Mouse (Mus musculus): Measurements from ENCODE around the gene Olfr520. TPM values are rescaled to one million over a fixed set of nuclear protein-coding genes. Genes with fewer than 3 reads are reported as not detected.

Gene Olfr520
- polyA plus RNA-seq (2012; rRNA removed) (0.19 TPM in 1 of 2 replicates, not detected in the other), polyA plus RNA-seq (2014; fragmentation: Nextera tagmentation; extraction: Ambion mirVana) (not detected in 2 replicates)

DNA sequence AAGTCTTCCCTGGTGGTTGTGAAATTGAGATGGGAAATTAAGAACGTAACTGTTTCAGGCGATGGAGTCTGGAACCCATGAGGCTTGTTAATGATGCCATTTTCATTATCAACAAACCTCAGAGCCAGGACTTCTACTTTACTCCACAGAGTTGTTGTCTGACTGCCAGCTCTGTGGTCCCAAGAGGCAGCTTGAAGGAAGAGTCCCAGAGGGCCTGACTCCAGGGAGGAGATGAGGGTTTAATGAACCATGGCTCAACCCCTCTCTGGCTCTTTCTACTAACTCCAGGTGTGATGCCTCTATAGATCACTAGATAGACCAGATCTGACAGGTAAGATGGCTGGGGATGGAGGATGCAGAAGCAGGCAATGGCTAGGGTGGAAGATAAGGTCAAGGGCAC lies at the start of gene Olfr520:
TSS of gene Olfr520 (plus strand) at position 301 of the 400 bp plus-strand sequence.
- H3K9me3 ChIP-seq (ENCODE audit: control insufficient read depth, low read length), result 0 out of 2 replicates have a peak, but pooled peaks cover 5% of the 10 kb centered on the region
- TF ChIP-seq POLR2A (IDR thresholded peaks at IDR 0.05; ENCODE audit: borderline replicate concordance, extremely low read depth, insufficient read depth, insufficient read length), result no peak
- DNase-seq (ENCODE audit: low spot score) (no peak), ATAC-seq (ENCODE audit: low FRiP score, low read depth) (no peak)
- H3K9ac ChIP-seq (ENCODE audit: low read depth, low read length, severe bottlenecking), result no peak within 1 kb of the TSS
- 82% methylated on average over 2 of the region's 2 CpGs for WGBS
- no peak within 1 kb of the TSS for H3K27ac ChIP-seq (replicated peaks; ENCODE audit: low read depth, low read length)
- no peaks in the 10 kb centered on the region for H3K27me3 ChIP-seq (ENCODE audit: control insufficient read depth, insufficient read depth, low read length)
- no peak within 1 kb of the TSS for H3K4me3 ChIP-seq (replicated peaks; ENCODE audit: low read length)
- no peaks in the 10 kb centered on the region for H3K36me3 ChIP-seq (ENCODE audit: control insufficient read depth, insufficient read depth, low read length)
- H3K4me2 ChIP-seq (replicated peaks; ENCODE audit: low read depth, low read length, severe bottlenecking), result no peak within 1 kb of the TSS
- no peaks in the 10 kb centered on the region for H3K4me1 ChIP-seq (ENCODE audit: control insufficient read depth, insufficient read depth, low read length)

DNA sequence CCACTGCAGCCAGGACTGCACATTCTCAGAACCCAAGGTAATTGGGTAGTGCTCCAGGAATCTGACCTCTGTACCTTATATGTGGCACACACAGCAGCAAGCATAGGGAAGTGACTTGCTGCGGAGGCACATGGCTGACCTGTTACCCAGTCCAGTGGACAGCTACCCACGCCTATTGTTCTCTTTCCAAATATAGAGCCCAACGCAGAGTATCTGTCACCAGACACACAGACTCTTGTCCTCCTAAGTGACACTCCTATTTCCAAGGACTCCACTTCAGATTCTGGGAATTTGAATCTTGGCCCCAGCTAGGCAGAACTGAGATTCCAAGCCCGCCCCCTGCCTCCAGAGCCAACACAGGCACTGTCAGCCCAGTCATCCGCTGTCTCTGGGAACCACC lies 49.3 kb upstream of the Olfr520 start:
- no peak for ATAC-seq (ENCODE audit: low FRiP score, low read depth)
- H3K27ac ChIP-seq (replicated peaks; ENCODE audit: low read depth, low read length), result no peak overlapping the region
- no peaks in the 10 kb centered on the region for H3K36me3 ChIP-seq (ENCODE audit: control insufficient read depth, insufficient read depth, low read length)
- DNase-seq (ENCODE audit: low spot score), result no peak
- no peak overlapping the region for H3K9ac ChIP-seq (ENCODE audit: low read depth, low read length, severe bottlenecking)
- WGBS, result 84% methylated on average over 5 of the region's 5 CpGs
- no peak overlapping the region for H3K4me3 ChIP-seq (replicated peaks; ENCODE audit: low read length)
- no peaks in the 10 kb centered on the region for H3K9me3 ChIP-seq (ENCODE audit: control insufficient read depth, low read length)
- TF ChIP-seq POLR2A (IDR thresholded peaks at IDR 0.05; ENCODE audit: borderline replicate concordance, extremely low read depth, insufficient read depth, insufficient read length), result no peak
- no peaks in the 10 kb centered on the region for H3K27me3 ChIP-seq (ENCODE audit: control insufficient read depth, insufficient read depth, low read length)
- no peaks in the 10 kb centered on the region for H3K4me1 ChIP-seq (ENCODE audit: control insufficient read depth, insufficient read depth, low read length)
- no peak overlapping the region for H3K4me2 ChIP-seq (replicated peaks; ENCODE audit: low read depth, low read length, severe bottlenecking)

DNA sequence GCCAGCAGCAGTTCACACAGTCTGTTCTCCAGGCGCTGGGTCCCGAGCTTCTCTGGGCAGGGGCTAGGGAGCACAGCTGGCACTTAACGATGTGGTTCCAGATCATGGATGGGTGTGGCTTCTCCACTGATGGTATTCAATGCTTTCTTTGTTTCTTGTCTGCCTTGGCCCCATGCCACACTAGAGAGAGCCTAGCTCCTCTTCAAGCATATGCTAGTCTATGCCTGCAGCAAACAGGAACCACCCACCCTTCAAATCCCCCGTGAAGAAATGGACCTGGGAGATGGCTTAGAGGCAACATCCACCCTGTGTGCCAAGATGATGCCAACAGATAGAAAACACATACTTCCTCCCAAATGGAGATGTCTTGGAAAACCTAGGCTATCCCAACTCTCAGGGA lies 46.0 kb upstream of the Olfr520 start:
- Histone ChIP-seq H3K9me3 (ENCODE audit: control insufficient read depth, low read length) (no peaks in the 10 kb centered on the region), H3K36me3 (ENCODE audit: control insufficient read depth, insufficient read depth, low read length) (no peaks in the 10 kb centered on the region), H3K9ac (ENCODE audit: low read depth, low read length, severe bottlenecking) (no peak overlapping the region), H3K4me2 (replicated peaks; ENCODE audit: low read depth, low read length, severe bottlenecking) (no peak overlapping the region), H3K27ac (replicated peaks; ENCODE audit: low read depth, low read length) (no peak overlapping the region), H3K4me1 (ENCODE audit: control insufficient read depth, insufficient read depth, low read length) (no peaks in the 10 kb centered on the region), H3K27me3 (ENCODE audit: control insufficient read depth, insufficient read depth, low read length) (no peaks in the 10 kb centered on the region), H3K4me3 (replicated peaks; ENCODE audit: low read length) (no peak overlapping the region)
- no peak for TF ChIP-seq POLR2A (IDR thresholded peaks at IDR 0.05; ENCODE audit: borderline replicate concordance, extremely low read depth, insufficient read depth, insufficient read length)
- WGBS, result 47% methylated on average over 4 of the region's 4 CpGs
- DNase-seq (ENCODE audit: low spot score), result no peak
- ATAC-seq (ENCODE audit: low FRiP score, low read depth), result no peak

DNA sequence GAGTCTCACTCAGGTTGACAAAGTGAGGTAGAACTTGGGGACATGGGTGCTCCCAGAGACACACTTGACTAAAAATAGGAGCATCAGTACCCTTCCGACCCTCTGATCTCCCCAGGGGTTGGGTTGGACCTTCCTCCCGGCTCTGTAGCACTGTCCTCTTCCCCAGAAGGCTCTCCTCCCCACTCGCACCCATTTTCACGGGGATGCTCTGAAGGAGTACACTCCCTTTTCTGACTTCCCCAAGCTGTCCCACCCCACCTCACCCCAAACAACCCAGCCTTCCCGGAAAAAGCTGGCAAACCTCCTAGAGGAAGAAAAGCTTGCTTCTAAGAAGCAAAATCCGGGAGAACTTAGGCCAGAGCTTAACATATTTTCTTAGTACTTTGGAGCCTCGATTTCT lies 39.3 kb upstream of the Olfr520 start:
- DNase-seq (ENCODE audit: low spot score), result no peak
- no peak for ATAC-seq (ENCODE audit: low FRiP score, low read depth)
- Histone ChIP-seq H3K9ac (ENCODE audit: low read depth, low read length, severe bottlenecking) (no peak overlapping the region), H3K36me3 (ENCODE audit: control insufficient read depth, insufficient read depth, low read length) (no peaks in the 10 kb centered on the region), H3K4me3 (replicated peaks; ENCODE audit: low read length) (no peak overlapping the region), H3K27me3 (ENCODE audit: control insufficient read depth, insufficient read depth, low read length) (no peaks in the 10 kb centered on the region), H3K27ac (replicated peaks; ENCODE audit: low read depth, low read length) (no peak overlapping the region), H3K4me2 (replicated peaks; ENCODE audit: low read depth, low read length, severe bottlenecking) (no peak overlapping the region), H3K9me3 (ENCODE audit: control insufficient read depth, low read length) (no peaks in the 10 kb centered on the region), H3K4me1 (ENCODE audit: control insufficient read depth, insufficient read depth, low read length) (no peaks in the 10 kb centered on the region)
- no peak for TF ChIP-seq POLR2A (IDR thresholded peaks at IDR 0.05; ENCODE audit: borderline replicate concordance, extremely low read depth, insufficient read depth, insufficient read length)
- 72% methylated on average over 7 of the region's 7 CpGs for WGBS

DNA sequence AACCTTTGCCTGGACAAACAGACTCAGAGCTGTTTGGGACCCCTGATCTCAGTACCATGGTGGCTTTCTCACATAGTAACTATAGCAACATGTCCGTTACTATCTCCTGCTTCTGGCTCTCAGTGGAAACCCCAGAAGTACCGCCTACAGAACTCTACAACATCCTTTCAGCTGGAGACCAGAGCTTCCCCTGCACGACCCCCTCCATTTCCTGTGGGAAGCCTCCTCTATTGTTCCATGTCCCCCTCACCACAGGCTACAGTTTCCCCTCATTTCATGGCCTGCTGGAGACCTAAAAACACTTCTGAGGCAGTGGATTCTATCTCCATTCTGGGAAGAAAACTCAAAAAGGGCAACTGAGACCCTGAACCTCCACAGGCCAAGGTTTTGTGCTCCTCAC lies 37.7 kb upstream of the Olfr520 start:
- Histone ChIP-seq H3K4me1 (ENCODE audit: control insufficient read depth, insufficient read depth, low read length) (no peaks in the 10 kb centered on the region), H3K27ac (replicated peaks; ENCODE audit: low read depth, low read length) (no peak overlapping the region), H3K27me3 (ENCODE audit: control insufficient read depth, insufficient read depth, low read length) (no peaks in the 10 kb centered on the region), H3K9me3 (ENCODE audit: control insufficient read depth, low read length) (no peaks in the 10 kb centered on the region), H3K36me3 (ENCODE audit: control insufficient read depth, insufficient read depth, low read length) (no peaks in the 10 kb centered on the region), H3K9ac (ENCODE audit: low read depth, low read length, severe bottlenecking) (no peak overlapping the region), H3K4me2 (replicated peaks; ENCODE audit: low read depth, low read length, severe bottlenecking) (no peak overlapping the region), H3K4me3 (replicated peaks; ENCODE audit: low read length) (no peak overlapping the region)
- WGBS, result 49% methylated on average over 3 of the region's 3 CpGs
- no peak for DNase-seq (ENCODE audit: low spot score)
- no peak for TF ChIP-seq POLR2A (IDR thresholded peaks at IDR 0.05; ENCODE audit: borderline replicate concordance, extremely low read depth, insufficient read depth, insufficient read length)
- ATAC-seq (ENCODE audit: low FRiP score, low read depth), result no peak

DNA sequence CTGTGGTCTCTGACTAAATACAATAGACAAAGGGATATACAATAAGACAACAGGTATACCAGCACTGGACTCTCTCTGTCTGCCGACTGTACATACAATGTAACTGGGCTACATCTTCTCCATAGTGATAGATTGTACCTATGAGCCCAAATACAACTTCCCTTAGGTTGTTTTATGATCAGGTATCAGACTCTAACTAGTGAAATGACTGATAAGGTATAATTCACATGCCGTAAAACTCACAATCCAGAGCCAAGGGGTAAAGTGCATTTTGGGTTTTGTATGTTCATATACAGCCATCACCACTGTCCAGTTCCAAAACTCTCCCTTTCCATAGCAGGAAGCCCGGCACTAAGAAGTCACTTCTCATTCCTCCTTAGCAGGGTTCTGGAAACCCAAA lies 36.7 kb upstream of the Olfr520 start:
- Histone ChIP-seq H3K9me3 (ENCODE audit: control insufficient read depth, low read length) (no peaks in the 10 kb centered on the region), H3K4me1 (ENCODE audit: control insufficient read depth, insufficient read depth, low read length) (no peaks in the 10 kb centered on the region), H3K27me3 (ENCODE audit: control insufficient read depth, insufficient read depth, low read length) (no peaks in the 10 kb centered on the region), H3K4me2 (replicated peaks; ENCODE audit: low read depth, low read length, severe bottlenecking) (no peak overlapping the region), H3K4me3 (replicated peaks; ENCODE audit: low read length) (no peak overlapping the region), H3K36me3 (ENCODE audit: control insufficient read depth, insufficient read depth, low read length) (no peaks in the 10 kb centered on the region), H3K9ac (ENCODE audit: low read depth, low read length, severe bottlenecking) (no peak overlapping the region), H3K27ac (replicated peaks; ENCODE audit: low read depth, low read length) (no peak overlapping the region)
- no peak for ATAC-seq (ENCODE audit: low FRiP score, low read depth)
- WGBS, result 95% methylated on average over 3 of the region's 3 CpGs
- TF ChIP-seq POLR2A (IDR thresholded peaks at IDR 0.05; ENCODE audit: borderline replicate concordance, extremely low read depth, insufficient read depth, insufficient read length), result no peak
- DNase-seq (ENCODE audit: low spot score), result no peak

All from limb, embryonic 14.5 days (tissue).